ENCODE assay signal across 14 mouse cellular contexts in genomic region chr6:136521681-136522080, GRCm38 (mm10). TPM values are rescaled to one million over a fixed set of nuclear protein-coding genes. Genes with fewer than 3 reads are reported as not detected.
DNase-seq lines count a peak whose midpoint lies in the region; ATAC-seq and TF ChIP-seq lines count a peak whose summit lies in the region.
"Had no signal": no experiment of that assay in that cellular context is flagged by ENCODE, and none has a peak within 500 bp of the region (broad histone marks: within the 10 kb centered on the region; RNA-seq: fewer than 3 reads in every experiment).

No protein-coding gene starts in this region.

- ATAC-seq in liver, embryonic 11.5 days (replicated peaks; ENCODE audit: low FRiP score), result no peak
- ATAC-seq: inflammation-experienced regulatory T-cells, adult 6 months had no signal

- H3K4me2 ChIP-seq in liver, embryonic 11.5 days, result no peak overlapping the region; the same call in 1 of the 2 replicates

- no peaks in the 10 kb centered on the region for H3K27me3 ChIP-seq in heart, embryonic 10.5 days (ENCODE audit: insufficient read depth, poor library complexity, severe bottlenecking)
- no peaks in the 10 kb centered on the region for H3K27me3 ChIP-seq in heart, adult 2 months (ENCODE audit: control insufficient read depth, insufficient read depth, low read length)
- no peaks in the 10 kb centered on the region for H3K27me3 ChIP-seq in liver, adult 2 months (ENCODE audit: control insufficient read depth, insufficient read depth, low read length)
- H3K27me3 ChIP-seq in liver, embryonic 11.5 days (replicated peaks; ENCODE audit: control insufficient read depth, insufficient read depth, low read length), result no peaks in the 10 kb centered on the region

- TF ChIP-seq EP300 in heart, adult 2 months (IDR thresholded peaks at IDR 0.05; ENCODE audit: insufficient read depth, low read depth, low read length), result no peak

- peaks cover 3% of the 10 kb centered on the region for H3K79me2 ChIP-seq in heart, adult 2 months (replicated peaks; ENCODE audit: control insufficient read depth, insufficient read depth, low read length)
- H3K79me2 ChIP-seq in liver, adult 2 months (ENCODE audit: control insufficient read depth, insufficient read depth, low read length), result peaks cover 32% of the 10 kb centered on the region

- TF ChIP-seq POLR2A in heart, adult 2 months (IDR thresholded peaks at IDR 0.05; ENCODE audit: insufficient read depth, low read depth, low read length), result no peak
- no peak for TF ChIP-seq POLR2A in liver, adult 2 months (IDR thresholded peaks at IDR 0.05; ENCODE audit: extremely low read depth, insufficient read depth, low read length)

- 0 out of 2 replicates have a peak overlapping the region, but pooled peaks have one; percentile 29 for H3K27ac ChIP-seq in heart, embryonic 10.5 days
- H3K27ac ChIP-seq in heart, adult 2 months, result no peak overlapping the region
- H3K27ac ChIP-seq in liver, adult 2 months (replicated peaks; ENCODE audit: insufficient read depth, low read depth, low read length), result peak overlapping the region; percentile 41; the same call in 1 of the 2 replicates
- no peak overlapping the region for H3K27ac ChIP-seq in liver, embryonic 11.5 days (ENCODE audit: low read depth, low read length)
- H3K27ac ChIP-seq: left cerebral cortex, adult 2 months had no signal

- H3K9me3 ChIP-seq in heart, embryonic 10.5 days, result no peaks in the 10 kb centered on the region
- H3K9me3 ChIP-seq in liver, embryonic 11.5 days (ENCODE audit: control insufficient read depth, low read length), result peaks cover 6% of the 10 kb centered on the region; the same call in 1 of the 2 replicates

- H3K36me3 ChIP-seq in heart, embryonic 10.5 days, result peaks cover 37% of the 10 kb centered on the region
- H3K36me3 ChIP-seq in heart, adult 2 months (ENCODE audit: control insufficient read depth, insufficient read depth, low read length), result peaks cover 16% of the 10 kb centered on the region
- H3K36me3 ChIP-seq in liver, adult 2 months (ENCODE audit: control insufficient read depth, insufficient read depth, low read length), result peaks cover 4% of the 10 kb centered on the region; the same call in 1 of the 2 replicates
- peaks cover 13% of the 10 kb centered on the region; the same call in 1 of the 2 replicates for H3K36me3 ChIP-seq in liver, embryonic 11.5 days (ENCODE audit: control insufficient read depth, insufficient read depth, low read length)

- no peak overlapping the region for H3K4me3 ChIP-seq in heart, embryonic 10.5 days
- no peak overlapping the region for H3K4me3 ChIP-seq in heart, adult 2 months
- no peak overlapping the region for H3K4me3 ChIP-seq in liver, adult 2 months (ENCODE audit: insufficient read depth, low read depth, low read length)
- H3K4me3 ChIP-seq in liver, embryonic 11.5 days (ENCODE audit: low read depth, low read length), result no peak overlapping the region
- H3K4me3 ChIP-seq: left cerebral cortex, adult 2 months had no signal

- intact Hi-C loops in heart, adult 2 months (cut with DNase I), result no loop called here

- no peak for DNase-seq in heart, embryonic 10.5 days (ENCODE audit: low spot score)
- DNase-seq in heart, adult 2 months, result no peak
- no peak for DNase-seq in liver, adult 2 months (ENCODE audit: extremely low read depth, low read depth, low spot score)
- no peak for DNase-seq in liver, embryonic 11.5 days (ENCODE audit: low spot score)
- DNase-seq in thymus, postnatal 14 days, result peak; percentile 53
- no peak for DNase-seq in thymus, postnatal 4 days
- DNase-seq in testis, postnatal 10 days (ENCODE audit: low spot score), result no peak
- DNase-seq in natural killer cell, adult 2 months (ENCODE audit: low spot score in 2 of 2), result no peak
- DNase-seq: adrenal gland, adult 8-10 months; B cell, adult 2 months; kidney, postnatal 4 days; lung, postnatal 10 days had no signal

- no peak overlapping the region for H3K9ac ChIP-seq in heart, adult 2 months (ENCODE audit: low read depth, low read length)
- 0 out of 2 replicates have a peak overlapping the region, but pooled peaks have one; percentile 31 for H3K9ac ChIP-seq in liver, adult 2 months (ENCODE audit: low read depth, low read length)
- H3K9ac ChIP-seq in liver, embryonic 11.5 days (ENCODE audit: low read depth, low read length), result no peak overlapping the region

- TF ChIP-seq CTCF in heart, adult 2 months (IDR thresholded peaks at IDR 0.05), result no peak
- TF ChIP-seq CTCF in liver, adult 2 months (IDR thresholded peaks at IDR 0.05; ENCODE audit: low read depth, low read length), result no peak

- peaks cover 11% of the 10 kb centered on the region for H3K4me1 ChIP-seq in heart, embryonic 10.5 days
- peaks cover 10% of the 10 kb centered on the region for H3K4me1 ChIP-seq in heart, adult 2 months (ENCODE audit: control insufficient read depth, insufficient read depth, low read length)
- H3K4me1 ChIP-seq in liver, adult 2 months (ENCODE audit: control insufficient read depth, insufficient read depth, low read length), result peaks cover 23% of the 10 kb centered on the region
- peaks cover 4% of the 10 kb centered on the region for H3K4me1 ChIP-seq in liver, embryonic 11.5 days (replicated peaks; ENCODE audit: control insufficient read depth, insufficient read depth, low read length)

RNA-seq across cellular contexts. Expression of gene Atf7ip, which starts 15.7 kb away (rescaled TPM):
- 37.7 and 42.4 TPM in 2 replicates for polyA plus RNA-seq in heart, embryonic 10.5 days (2016; fragmentation: Nextera tagmentation; extraction: Ambion mirVana)
- 10 to 100 TPM; 73.1 to 88.0 TPM for total RNA-seq in heart, adult 2 months (2021)
- polyA plus RNA-seq in heart, adult 2 months (2012; rRNA removed), result 21.4 and 31.7 TPM in 2 replicates
- total RNA-seq in liver, adult 2 months (2014; rRNA removed), result 14.8 and 14.9 TPM in 2 replicates
- 5.1 and 5.2 TPM in 2 replicates for polyA plus RNA-seq in liver, adult 2 months (2012; rRNA removed)
- 31.2 and 32.9 TPM in 2 replicates for polyA plus RNA-seq in liver, embryonic 11.5 days (2014; fragmentation: Nextera tagmentation; extraction: Ambion mirVana)

Comparison
In these comparisons a context has a peak if more than half of its experiments do, and no peak if none do; other contexts are left out.
1. H3K27ac ChIP-seq: peak in heart, embryonic 10.5 days (single experiment) and liver, adult 2 months (single experiment); none in heart, adult 2 months (single experiment) and liver, embryonic 11.5 days (single experiment).